Mouse (Mus musculus): Measurements from ENCODE around the gene Cryba2. TPM values are rescaled to one million over a fixed set of nuclear protein-coding genes. Genes with fewer than 3 reads are reported as not detected.

Cryba2 gene
- total and polyA plus RNA-seq, 3 experiments: 0.16 TPM; not detected in 2

DNA sequence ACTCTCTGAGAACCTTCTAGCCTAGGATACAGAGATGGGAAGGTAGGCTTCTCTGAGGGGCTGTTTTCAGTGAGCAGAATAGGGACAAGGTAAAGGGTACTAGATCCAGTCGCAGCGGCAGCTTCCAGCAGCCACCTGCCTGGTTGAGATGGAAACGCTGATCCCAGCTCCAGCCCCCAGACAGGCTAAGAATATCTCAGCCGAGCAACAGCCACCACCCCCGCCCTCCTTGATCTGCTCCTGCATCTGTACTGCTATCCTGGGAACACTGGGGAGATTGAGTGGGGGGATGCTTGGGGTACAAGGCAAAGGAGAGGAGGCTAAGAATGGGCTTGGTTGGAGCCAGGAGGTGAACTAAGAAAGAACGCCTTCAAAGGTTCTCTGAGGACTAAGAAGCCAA, 42.7 kb downstream of the Cryba2 start:
- H3K27me3 ChIP-seq (ENCODE audit: control insufficient read depth, insufficient read depth, low read length): peaks cover 20% of the 10 kb centered on the region
- no peak overlapping the region for H3K27ac ChIP-seq
- WGBS: 9% methylated on average over 6 of the region's 6 CpGs
- intact Hi-C loops (cut with DNase I): no loop called here
- H3K4me1 ChIP-seq (ENCODE audit: control insufficient read depth, insufficient read depth, low read length): no peaks in the 10 kb centered on the region
- TF ChIP-seq EP300 (IDR thresholded peaks at IDR 0.05; ENCODE audit: insufficient read depth, low read depth, low read length) (no peak), CTCF (IDR thresholded peaks at IDR 0.05) (no peak), POLR2A (IDR thresholded peaks at IDR 0.05; ENCODE audit: insufficient read depth, low read depth, low read length) (no peak)
- H3K4me3 ChIP-seq: no peak overlapping the region
- no peak for DNase-seq
- no peaks in the 10 kb centered on the region for H3K36me3 ChIP-seq (ENCODE audit: control insufficient read depth, insufficient read depth, low read length)
- H3K9ac ChIP-seq (ENCODE audit: low read depth, low read length): no peak overlapping the region
- no peaks in the 10 kb centered on the region for H3K79me2 ChIP-seq (replicated peaks; ENCODE audit: control insufficient read depth, insufficient read depth, low read length)

GRCm38 (mm10) chr1:74848946-74849345, 44.0 kb downstream of the Cryba2 start:
- TF ChIP-seq CTCF (IDR thresholded peaks at IDR 0.05): no peak
- Histone ChIP-seq H3K9ac (ENCODE audit: low read depth, low read length) (no peak overlapping the region), H3K79me2 (replicated peaks; ENCODE audit: control insufficient read depth, insufficient read depth, low read length) (no peaks in the 10 kb centered on the region), H3K27ac (no peak overlapping the region), H3K4me3 (no peak overlapping the region), H3K4me1 (ENCODE audit: control insufficient read depth, insufficient read depth, low read length) (no peaks in the 10 kb centered on the region), H3K36me3 (ENCODE audit: control insufficient read depth, insufficient read depth, low read length) (no peaks in the 10 kb centered on the region), H3K27me3 (ENCODE audit: control insufficient read depth, insufficient read depth, low read length) (peaks cover 11% of the 10 kb centered on the region)
- WGBS: 62% methylated on average over 5 of the region's 5 CpGs
- intact Hi-C loops (cut with DNase I): no loop called here
- DNase-seq: no peak

DNA sequence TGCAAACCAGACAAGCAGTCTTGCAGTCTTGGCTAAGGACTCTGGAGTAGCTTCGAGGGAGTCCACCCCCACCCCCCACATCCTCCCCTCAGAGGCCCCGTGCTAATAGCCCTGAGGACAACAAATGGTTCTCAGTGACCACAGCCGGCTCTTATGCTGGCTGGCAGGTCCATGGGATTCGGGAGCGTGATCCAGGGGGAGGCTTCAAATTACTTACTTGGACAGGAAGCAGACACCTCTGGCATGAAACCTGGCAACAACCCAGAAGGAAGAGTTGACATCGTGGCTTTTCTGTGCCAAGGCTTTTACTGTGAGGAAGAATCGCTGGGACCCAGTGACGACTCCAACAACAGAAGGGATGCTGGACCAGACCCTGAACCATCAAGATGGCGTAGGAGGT, 46.6 kb downstream of the Cryba2 start:
- TF ChIP-seq CTCF (IDR thresholded peaks at IDR 0.05): no peak
- no peak for TF ChIP-seq POLR2A (IDR thresholded peaks at IDR 0.05; ENCODE audit: insufficient read depth, low read depth, low read length)
- TF ChIP-seq EP300 (IDR thresholded peaks at IDR 0.05; ENCODE audit: insufficient read depth, low read depth, low read length): no peak
- H3K27me3 ChIP-seq (ENCODE audit: control insufficient read depth, insufficient read depth, low read length): peaks cover 8% of the 10 kb centered on the region
- 21% methylated on average over 9 of the region's 9 CpGs for WGBS
- no peak overlapping the region for H3K4me3 ChIP-seq
- no peaks in the 10 kb centered on the region for H3K4me1 ChIP-seq (ENCODE audit: control insufficient read depth, insufficient read depth, low read length)
- H3K9ac ChIP-seq (ENCODE audit: low read depth, low read length): no peak overlapping the region
- no peak overlapping the region for H3K27ac ChIP-seq
- DNase-seq: no peak
- no peaks in the 10 kb centered on the region for H3K36me3 ChIP-seq (ENCODE audit: control insufficient read depth, insufficient read depth, low read length)
- intact Hi-C loops (cut with DNase I): no loop called here
- no peaks in the 10 kb centered on the region for H3K79me2 ChIP-seq (replicated peaks; ENCODE audit: control insufficient read depth, insufficient read depth, low read length)

GRCm38 (mm10) chr1:74843090-74843489, 49.9 kb downstream of the Cryba2 start:
- Histone ChIP-seq H3K9ac (ENCODE audit: low read depth, low read length) (no peak overlapping the region), H3K4me3 (no peak overlapping the region), H3K36me3 (ENCODE audit: control insufficient read depth, insufficient read depth, low read length) (no peaks in the 10 kb centered on the region), H3K27me3 (ENCODE audit: control insufficient read depth, insufficient read depth, low read length) (no peaks in the 10 kb centered on the region; the same call in 1 of the 2 replicates), H3K27ac (no peak overlapping the region), H3K79me2 (replicated peaks; ENCODE audit: control insufficient read depth, insufficient read depth, low read length) (no peaks in the 10 kb centered on the region), H3K4me1 (ENCODE audit: control insufficient read depth, insufficient read depth, low read length) (no peaks in the 10 kb centered on the region)
- TF ChIP-seq CTCF (IDR thresholded peaks at IDR 0.05): no peak
- WGBS: 67% methylated on average over 5 of the region's 5 CpGs
- intact Hi-C loops (cut with DNase I): no loop called here
- DNase-seq: no peak

Small RNA genes lying within 50 kb of the gene (microRNA-seq; reads per million reads assigned to microRNA genes)
- gene Mir375: 13.5 to 28.6 reads per million in 2 experiments

Other genes with a start within 250 kb of the Cryba2 start
- gene Ttll4, start 231.4 kb downstream of the Cryba2 start, total RNA-seq (2021): 10 to 100 TPM in 1 of 2 experiments, 1 to 10 TPM in 1; 9.7 to 10.9 TPM
- gene Ttll4, start 231.4 kb downstream of the Cryba2 start, polyA plus RNA-seq (2012; rRNA removed): 6.6 and 15.5 TPM in 2 replicates
- 10 to 100 TPM; 10.1 to 18.1 TPM for gene Cyp27a1, start 179.6 kb downstream of the Cryba2 start, total RNA-seq (2021)
- gene Cyp27a1, start 179.6 kb downstream of the Cryba2 start, polyA plus RNA-seq (2012; rRNA removed): 17.0 and 22.2 TPM in 2 replicates
- gene Prkag3, start 143.9 kb downstream of the Cryba2 start, total RNA-seq (2021): 1 to 10 TPM; 1.1 to 1.3 TPM
- 2.1 and 3.0 TPM in 2 replicates for gene Prkag3, start 143.9 kb downstream of the Cryba2 start, polyA plus RNA-seq (2012; rRNA removed)
- under 1 TPM; 0.32 to 0.70 TPM for gene Wnt6, start 121.3 kb downstream of the Cryba2 start, total RNA-seq (2021)
- 0.38 and 0.39 TPM in 2 replicates for gene Wnt6, start 121.3 kb downstream of the Cryba2 start, polyA plus RNA-seq (2012; rRNA removed)
- gene Wnt10a, start 101.6 kb downstream of the Cryba2 start, total RNA-seq (2021): not detected
- not detected in 2 replicates for gene Wnt10a, start 101.6 kb downstream of the Cryba2 start, polyA plus RNA-seq (2012; rRNA removed)
- gene Cdk5r2, start 38.2 kb downstream of the Cryba2 start, total RNA-seq (2021): under 1 TPM in 1 of 2 experiments, not detected in 1; 0.07 TPM
- 0.06 and 0.15 TPM in 2 replicates for gene Cdk5r2, start 38.2 kb downstream of the Cryba2 start, polyA plus RNA-seq (2012; rRNA removed)
- gene Fev, start 7.7 kb downstream of the Cryba2 start, total RNA-seq (2021): not detected
- 0.10 TPM in 1 of 2 replicates, not detected in the other for gene Fev, start 7.7 kb downstream of the Cryba2 start, polyA plus RNA-seq (2012; rRNA removed)
- gene Cfap65, start 42.5 kb upstream of the Cryba2 start, total RNA-seq (2021): not detected
- 0.03 and 2.3 TPM in 2 replicates for gene Cfap65, start 42.5 kb upstream of the Cryba2 start, polyA plus RNA-seq (2012; rRNA removed)
- gene Ihh, start 58.5 kb upstream of the Cryba2 start, total RNA-seq (2021): under 1 TPM; 0.14 to 0.16 TPM
- gene Ihh, start 58.5 kb upstream of the Cryba2 start, polyA plus RNA-seq (2012; rRNA removed): 0.04 and 0.23 TPM in 2 replicates
- 1 to 10 TPM; 3.6 to 4.7 TPM for gene Nhej1, start 232.1 kb upstream of the Cryba2 start, total RNA-seq (2021)
- 3.9 and 4.0 TPM in 2 replicates for gene Nhej1, start 232.1 kb upstream of the Cryba2 start, polyA plus RNA-seq (2012; rRNA removed)
- 1 to 10 TPM in 1 of 2 experiments, under 1 TPM in 1; 0.34 to 1.0 TPM for gene Slc23a3, start 240.7 kb upstream of the Cryba2 start, total RNA-seq (2021)
- gene Slc23a3, start 240.7 kb upstream of the Cryba2 start, polyA plus RNA-seq (2012; rRNA removed): 1.7 and 1.8 TPM in 2 replicates
- 10 to 100 TPM; 20.7 to 21.8 TPM for gene Cnppd1, start 249.6 kb upstream of the Cryba2 start, total RNA-seq (2021)
- 25.7 and 26.3 TPM in 2 replicates for gene Cnppd1, start 249.6 kb upstream of the Cryba2 start, polyA plus RNA-seq (2012; rRNA removed)
- gene Retreg2, start 249.6 kb upstream of the Cryba2 start, total RNA-seq (2021): 10 to 100 TPM; 20.3 to 20.5 TPM
- 35.7 and 51.7 TPM in 2 replicates for gene Retreg2, start 249.6 kb upstream of the Cryba2 start, polyA plus RNA-seq (2012; rRNA removed)

Data from heart, adult 2 months (tissue).